Mouse (Mus musculus) MEL (cell line): ENCODE measurements around the gene Tspo2. TPM values are rescaled to one million over a fixed set of nuclear protein-coding genes. Genes with fewer than 3 reads are reported as not detected.

Source experiments
- DNase-seq: peaks from one replicate; pipeline ENCODE4 v3.0.0; 2011; ENCODE audit warnings: low read depth, low spot score
- H3K27ac ChIP-seq: 2 replicates; pipeline ENCODE4 v1.5.1; 2012; ENCODE audit warnings: low read depth, mild to moderate bottlenecking, control low read depth, low read length, moderate library complexity; ENCODE audit not compliant: control insufficient read depth
- H3K27me3 ChIP-seq, 2 experiments: fragments of 150-350 bp in 1 of 2; sonication (generic) in 1 of 2; 2 replicates each; pipeline ENCODE4 v1.6.1; 2012; ENCODE audit warnings: low read length in 2 of 2, mild to moderate bottlenecking in 2 of 2, improper control_type of control experiment in 1 of 2, moderate library complexity in 1 of 2; ENCODE audit not compliant: insufficient read depth in 2 of 2, control insufficient read depth in 1 of 2
- H3K36me3 ChIP-seq, 2 experiments: 2 replicates each; pipeline ENCODE4 v1.6.1; 2012 to 2014; ENCODE audit warnings: low read length in 2 of 2, improper control_type of control experiment in 1 of 2, inconsistent platforms in 1 of 2, mild to moderate bottlenecking in 1 of 2; ENCODE audit not compliant: insufficient read depth in 2 of 2, control insufficient read depth in 1 of 2
- H3K4me1 ChIP-seq, 2 experiments: fragments of 150-350 bp in 1 of 2; sonication (generic) in 1 of 2; 2 replicates each; pipeline ENCODE4 v1.6.1; 2012; ENCODE audit warnings: low read length in 2 of 2, improper control_type of control experiment in 1 of 2, mild to moderate bottlenecking in 1 of 2; ENCODE audit not compliant: insufficient read depth in 2 of 2, control insufficient read depth in 1 of 2
- H3K4me3 ChIP-seq, 2 experiments: fragments of 150-350 bp in 1 of 2; sonication (generic) in 1 of 2; 2 replicates each; pipeline ENCODE4 v1.5.1; 2012; ENCODE audit warnings: low read depth in 2 of 2, low read length in 2 of 2, mild to moderate bottlenecking in 2 of 2, moderate library complexity in 2 of 2, control low read depth in 1 of 2, improper control_type of control experiment in 1 of 2; ENCODE audit not compliant: control insufficient read depth in 1 of 2, insufficient read depth in 1 of 2
- H3K79me2 ChIP-seq: 2 replicates; pipeline ENCODE4 v1.6.1; 2012; ENCODE audit warnings: mild to moderate bottlenecking, low read length, moderate library complexity; ENCODE audit not compliant: control insufficient read depth, poor library complexity, insufficient read depth
- H3K9ac ChIP-seq: 2 replicates; pipeline ENCODE4 v1.6.1; 2012; ENCODE audit warnings: low read depth, mild to moderate bottlenecking, control low read depth, low read length, moderate library complexity; ENCODE audit not compliant: control insufficient read depth, poor library complexity, severe bottlenecking
- H3K9me3 ChIP-seq: fragments of 150-350 bp; sonication (generic); replicated peaks from 2 replicates; pipeline ENCODE4 v1.6.1; 2012; ENCODE audit warnings: mild to moderate bottlenecking, low read length, improper control_type of control experiment, moderate library complexity; ENCODE audit not compliant: insufficient read depth
- CTCF ChIP-seq, 3 experiments: IDR thresholded peaks in 2 of 3; conservative IDR thresholded peaks in 1 of 3; 2 replicates each; pipeline ENCODE4 v1.5.1; 2011 to 2012; ENCODE audit warnings: low read length in 3 of 3, low read depth in 2 of 3, mild to moderate bottlenecking in 2 of 3, improper control_type of control experiment in 1 of 3, inconsistent platforms in 1 of 3, mixed read lengths in 1 of 3, moderate library complexity in 1 of 3; ENCODE audit not compliant: control insufficient read depth in 1 of 3, insufficient read depth in 1 of 3, poor library complexity in 1 of 3, severe bottlenecking in 1 of 3
- GATA1 ChIP-seq: IDR thresholded peaks from 2 replicates; pipeline ENCODE4 v1.6.1; 2011; ENCODE audit warnings: low read depth, low read length, improper control_type of control experiment
- NELFE ChIP-seq: IDR thresholded peaks from 2 replicates; pipeline ENCODE4 v1.6.1; 2011; ENCODE audit warnings: low read depth, low read length, improper control_type of control experiment
- POLR2AphosphoS2 ChIP-seq: IDR thresholded peaks from 2 replicates; pipeline ENCODE4 v1.6.1; 2011; ENCODE audit warnings: low read length, improper control_type of control experiment
- RAD21 ChIP-seq: IDR thresholded peaks from 2 replicates; pipeline ENCODE4 v1.6.1; 2011; ENCODE audit warnings: mild to moderate bottlenecking, low read depth, low read length, improper control_type of control experiment
- SMC3 ChIP-seq: IDR thresholded peaks from 2 replicates; pipeline ENCODE4 v1.6.1; 2011; ENCODE audit warnings: low read depth, low read length, improper control_type of control experiment
- TAL1 ChIP-seq: IDR thresholded peaks from 2 replicates; pipeline ENCODE4 v1.6.1; 2012; ENCODE audit warnings: mild to moderate bottlenecking, inconsistent platforms, low read length, moderate library complexity, mixed read lengths
- TBP ChIP-seq: IDR thresholded peaks from 2 replicates; pipeline ENCODE4 v1.8.0; 2011; ENCODE audit warnings: low read depth, low read length, improper control_type of control experiment
- TCF12 ChIP-seq: IDR thresholded peaks from 2 replicates; pipeline ENCODE4 v1.6.1; 2014; ENCODE audit warnings: low read depth, mild to moderate bottlenecking, inconsistent platforms, low read length, improper control_type of control experiment, moderate library complexity
- UBTF ChIP-seq: IDR thresholded peaks from 2 replicates; pipeline ENCODE4 v1.6.1; 2012; ENCODE audit warnings: low read depth, mild to moderate bottlenecking, inconsistent platforms, low read length, improper control_type of control experiment, moderate library complexity, borderline replicate concordance; ENCODE audit not compliant: insufficient read depth
- ZC3H11A ChIP-seq: IDR thresholded peaks from 2 replicates; pipeline ENCODE4 v1.6.1; 2012; ENCODE audit warnings: low read depth, mild to moderate bottlenecking, inconsistent platforms, low read length, improper control_type of control experiment
- ZMIZ1 ChIP-seq: IDR thresholded peaks from 2 replicates; pipeline ENCODE4 v1.6.1; 2012; ENCODE audit warnings: low read depth, mild to moderate bottlenecking, inconsistent platforms, low read length, improper control_type of control experiment, moderate library complexity
- ZNF384 ChIP-seq: IDR thresholded peaks from 2 replicates; pipeline ENCODE4 v1.6.1; 2012; ENCODE audit warnings: low read depth, mild to moderate bottlenecking, inconsistent platforms, low read length, improper control_type of control experiment
- polyA plus RNA-seq, 2 experiments: library from polyadenylated mRNA; stranded (reverse) in 1 of 2; unstranded in 1 of 2; fragments of >175 nt in 1 of 2; fragments of >200 nt in 1 of 2; gene quantifications; 2 replicates each; pipeline versions ENCODE4 v1.2.1 to v1.2.4; 2012; ENCODE audit warnings: low replicate concordance in 2 of 2, low read depth in 1 of 2; ENCODE audit not compliant: insufficient read length in 2 of 2, insufficient read depth in 1 of 2, missing spikeins in 1 of 2
- total RNA-seq: library from RNA; depleted of rRNA; stranded (reverse); fragments of 300-350 nt; gene quantifications from 2 replicates; pipeline ENCODE4 v1.2.3, GENCODE M21; 2012

The Tspo2 gene
- total and polyA plus RNA-seq, 3 experiments: 3.7 to 14.6 TPM; not detected in 1

- Histone ChIP-seq H3K4me3 (no peak overlapping the region), H3K27ac (no peak overlapping the region), H3K9ac (no peak overlapping the region), H3K27me3 (no peaks in the 10 kb centered on the region), H3K9me3 (no peaks in the 10 kb centered on the region), H3K36me3 (no peaks in the 10 kb centered on the region), H3K4me1 (no peaks in the 10 kb centered on the region), H3K79me2 (no peaks in the 10 kb centered on the region)
- peak; percentile 68 for DNase-seq
- TF ChIP-seq SMC3 (peak; percentile 68), UBTF (no peak), POLR2AphosphoS2 (no peak), GATA1 (no peak), CTCF (IDR thresholded peaks at IDR 0.05 in 2 of 3, conservative IDR thresholded peaks at IDR 0.05 in 1 of 3; ENCODE audit: control insufficient read depth in 1 of 3, insufficient read depth in 1 of 3, low read depth in 2 of 3, low read length in 3 of 3, poor library complexity in 1 of 3, severe bottlenecking in 1 of 3) (peak; percentile 78 to 95 (median 82)), ZC3H11A (peak; percentile 48), ZMIZ1 (no peak), TCF12 (no peak), RAD21 (peak; percentile 71)
Observed at GRCm38 (mm10) chr17:48467395-48468231, 16.3 kb upstream of the Tspo2 start.

- Histone ChIP-seq H3K27me3 (no peaks in the 10 kb centered on the region), H3K9me3 (no peaks in the 10 kb centered on the region), H3K27ac (no peak overlapping the region), H3K36me3 (no peaks in the 10 kb centered on the region), H3K9ac (no peak overlapping the region), H3K79me2 (no peaks in the 10 kb centered on the region), H3K4me1 (no peaks in the 10 kb centered on the region), H3K4me3 (no peak overlapping the region)
- DNase-seq: no peak
- TF ChIP-seq SMC3 (no peak), GATA1 (no peak), TBP (no peak), ZNF384 (no peak), TCF12 (no peak)
Observed at GRCm38 (mm10) chr17:48466769-48467394, 15.6 kb upstream of the Tspo2 start.

GRCm38 (mm10) chr17:48463391-48463790, 12.1 kb upstream of the Tspo2 start:
- Histone ChIP-seq H3K27me3 (no peaks in the 10 kb centered on the region), H3K27ac (no peak overlapping the region), H3K4me3 (no peak overlapping the region), H3K9me3 (no peaks in the 10 kb centered on the region), H3K9ac (no peak overlapping the region), H3K4me1 (no peaks in the 10 kb centered on the region), H3K79me2 (no peaks in the 10 kb centered on the region), H3K36me3 (no peaks in the 10 kb centered on the region)
- DNase-seq: no peak
- TF ChIP-seq TAL1 (no peak), NELFE (no peak), CTCF (IDR thresholded peaks at IDR 0.05 in 2 of 3, conservative IDR thresholded peaks at IDR 0.05 in 1 of 3; ENCODE audit: control insufficient read depth in 1 of 3, insufficient read depth in 1 of 3, low read depth in 2 of 3, low read length in 3 of 3, poor library complexity in 1 of 3, severe bottlenecking in 1 of 3) (no peak), ZMIZ1 (no peak)
